Mouse (Mus musculus): ENCODE results near the gene Podn.
"Not testable (repeated sequence)": the region's sequence is repeated elsewhere in the genome, so short reads cannot be mapped to it uniquely, and the experiment has no call there.

The Podn gene

GRCm38 (mm10) chr4:108079762-108080161 lies 16.5 kb downstream of the Podn start:
- DNase-seq (ENCODE audit: low read depth in 1 of 2, low spot score in 2 of 2): no peak

- DNase-seq (ENCODE audit: low read depth in 1 of 2, low spot score in 2 of 2): not testable (repeated sequence)
Observed at GRCm38 (mm10) chr4:108079191-108079590, 17.1 kb downstream of the Podn start.

- DNase-seq (ENCODE audit: low read depth in 1 of 2, low spot score in 2 of 2): no peak
Observed at GRCm38 (mm10) chr4:108077224-108077955, 18.9 kb downstream of the Podn start.

- DNase-seq (ENCODE audit: low read depth in 1 of 2, low spot score in 2 of 2): no peak
Observed at GRCm38 (mm10) chr4:108074204-108074823, 21.9 kb downstream of the Podn start.

GRCm38 (mm10) chr4:108072086-108072485 lies 24.2 kb downstream of the Podn start:
- no peak for DNase-seq (ENCODE audit: low read depth in 1 of 2, low spot score in 2 of 2)

GRCm38 (mm10) chr4:108071235-108071901 lies 24.9 kb downstream of the Podn start:
- peak; percentile 82 to 90 for DNase-seq (ENCODE audit: low read depth in 1 of 2, low spot score in 2 of 2)

- no peak for DNase-seq (ENCODE audit: low read depth in 1 of 2, low spot score in 2 of 2)
Observed at GRCm38 (mm10) chr4:108070723-108071122, 25.5 kb downstream of the Podn start.

- no peak for DNase-seq (ENCODE audit: low read depth in 1 of 2, low spot score in 2 of 2)
Observed at GRCm38 (mm10) chr4:108070286-108070685, 26.0 kb downstream of the Podn start.

- no peak for DNase-seq (ENCODE audit: low read depth in 1 of 2, low spot score in 2 of 2)
Observed at GRCm38 (mm10) chr4:108068081-108068480, 28.2 kb downstream of the Podn start.

- no peak for DNase-seq (ENCODE audit: low read depth in 1 of 2, low spot score in 2 of 2)
Observed at GRCm38 (mm10) chr4:108067261-108067660, 29.0 kb downstream of the Podn start.

GRCm38 (mm10) chr4:108066569-108066968 lies 29.7 kb downstream of the Podn start:
- DNase-seq (ENCODE audit: low read depth in 1 of 2, low spot score in 2 of 2): no peak

- DNase-seq (ENCODE audit: low read depth in 1 of 2, low spot score in 2 of 2): no peak
Observed at GRCm38 (mm10) chr4:108065176-108065844, 30.9 kb downstream of the Podn start.

- DNase-seq (ENCODE audit: low read depth in 1 of 2, low spot score in 2 of 2): no peak
Observed at GRCm38 (mm10) chr4:108063616-108064015, 32.6 kb downstream of the Podn start.

- no peak for DNase-seq (ENCODE audit: low read depth in 1 of 2, low spot score in 2 of 2)
Observed at GRCm38 (mm10) chr4:108062524-108062923, 33.7 kb downstream of the Podn start.

- DNase-seq (ENCODE audit: low read depth in 1 of 2, low spot score in 2 of 2): no peak
Observed at GRCm38 (mm10) chr4:108060774-108061173, 35.5 kb downstream of the Podn start.

GRCm38 (mm10) chr4:108059601-108060379 lies 36.5 kb downstream of the Podn start:
- DNase-seq (ENCODE audit: low read depth in 1 of 2, low spot score in 2 of 2): no peak

GRCm38 (mm10) chr4:108058166-108058565 lies 38.1 kb downstream of the Podn start:
- no peak for DNase-seq (ENCODE audit: low read depth in 1 of 2, low spot score in 2 of 2)

- DNase-seq (ENCODE audit: low read depth in 1 of 2, low spot score in 2 of 2): no peak
Observed at GRCm38 (mm10) chr4:108057247-108057646, 39.0 kb downstream of the Podn start.

GRCm38 (mm10) chr4:108055873-108056272 lies 40.4 kb downstream of the Podn start:
- no peak for DNase-seq (ENCODE audit: low read depth in 1 of 2, low spot score in 2 of 2)

GRCm38 (mm10) chr4:108052673-108053072 lies 43.6 kb downstream of the Podn start:
- no peak for DNase-seq (ENCODE audit: low read depth in 1 of 2, low spot score in 2 of 2)

Data from monocyte, adult 2 months (primary cell).